Mouse (Mus musculus) olfactory bulb, adult 2 months (tissue): ENCODE measurements around the gene Gm17409.

Experiments used
- CTCF ChIP-seq: fragments of 200-500 bp; IDR thresholded peaks from 2 replicates; pipeline ENCODE4 v1.5.1; 2012; ENCODE audit warnings: low read depth, mild to moderate bottlenecking, low read length, moderate library complexity; ENCODE audit not compliant: insufficient read depth
- POLR2A ChIP-seq: fragments of 200-500 bp; IDR thresholded peaks from 2 replicates; pipeline ENCODE4 v1.6.1; 2012; ENCODE audit warnings: mild to moderate bottlenecking, low read depth, low read length, moderate library complexity; ENCODE audit not compliant: insufficient read depth

DNA sequence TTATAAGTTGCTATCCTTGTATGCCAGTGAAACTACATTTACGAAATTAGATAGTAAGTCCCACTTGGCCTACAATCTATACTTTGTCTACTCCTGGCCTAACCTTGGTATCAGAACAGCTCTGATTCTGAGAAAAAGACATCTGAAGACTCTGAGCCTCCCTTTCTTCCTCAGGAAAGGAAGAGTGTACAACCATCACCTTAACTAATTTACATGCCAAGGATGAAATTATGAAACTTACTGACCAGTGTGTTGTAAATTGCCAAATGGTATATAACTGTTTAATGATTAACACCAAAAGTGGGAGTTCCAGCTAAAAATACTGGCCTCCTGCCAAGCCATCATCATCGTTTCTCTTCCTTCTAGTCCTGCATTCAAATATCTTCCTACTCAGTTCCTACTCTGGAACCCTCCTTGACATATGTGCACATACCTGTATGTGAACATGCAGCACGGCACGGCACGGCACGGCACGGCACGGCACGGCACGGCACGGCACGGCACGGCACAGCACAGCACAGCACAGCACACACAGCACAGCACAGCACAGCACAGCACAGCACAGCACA is 44.4 kb upstream of the Gm17409 start:
- TF ChIP-seq CTCF (no peak), POLR2A (no peak)
